Mouse (Mus musculus) naive thymus-derived CD4-positive, alpha-beta T cell, adult 2 months (primary cell): ENCODE results near the gene Zic5.

Experiments
- DNase-seq: peaks from one replicate; pipeline ENCODE4 v3.0.0-alpha.2; 2011; ENCODE audit warnings: low read depth

Zic5 gene

DNA sequence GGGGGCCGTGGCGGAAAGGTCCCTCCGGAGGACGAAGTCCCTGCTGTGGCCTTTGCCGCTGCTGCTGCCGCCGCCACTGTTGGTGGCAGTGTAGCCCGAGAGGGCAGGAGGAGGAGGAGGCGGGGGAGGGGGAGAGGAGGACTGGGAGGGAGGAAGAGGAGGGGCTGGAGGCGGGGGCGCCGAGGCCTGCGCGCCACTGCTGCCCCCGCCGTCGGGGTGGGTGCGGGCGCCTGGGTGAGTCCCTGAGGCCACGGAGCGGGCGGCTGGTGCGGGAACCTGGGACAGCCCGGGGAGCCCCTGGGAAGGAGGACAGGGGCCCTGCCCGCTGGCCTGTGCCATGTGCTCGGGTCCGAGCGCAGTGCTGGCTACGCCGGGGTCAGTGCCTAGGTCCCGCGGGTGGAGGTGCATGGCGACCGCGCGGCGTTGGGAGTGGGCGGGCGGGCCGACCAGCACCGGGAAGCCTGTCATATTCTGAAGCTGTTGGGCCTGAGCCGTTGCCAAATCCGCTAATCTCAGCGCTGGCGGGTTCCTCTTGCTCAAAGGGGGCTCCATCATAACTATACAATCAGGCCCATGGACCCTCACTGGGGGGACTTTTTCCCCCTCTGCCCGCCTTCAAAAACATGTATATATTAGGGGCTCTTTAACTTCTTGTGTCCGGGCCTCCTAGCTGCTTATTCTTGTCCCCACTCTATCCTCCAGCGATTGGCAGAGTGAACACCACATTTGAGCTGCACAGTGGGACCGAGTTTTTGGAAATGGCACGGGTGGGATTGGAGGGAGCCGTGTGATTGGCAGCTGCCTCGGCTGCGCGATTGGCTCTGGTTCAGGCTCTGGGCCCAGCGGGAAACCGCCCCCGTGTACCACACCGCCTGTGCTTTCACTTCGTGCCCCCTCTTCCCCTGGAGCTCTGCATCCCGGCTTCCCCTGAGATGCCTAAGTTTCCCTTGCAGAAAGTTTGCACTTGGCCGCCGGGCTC lies at the start of gene Zic5:
Gene Zic5, minus strand, starts transcription at position 915 of the 979 bp plus-strand sequence.
- DNase-seq: no peak

DNA sequence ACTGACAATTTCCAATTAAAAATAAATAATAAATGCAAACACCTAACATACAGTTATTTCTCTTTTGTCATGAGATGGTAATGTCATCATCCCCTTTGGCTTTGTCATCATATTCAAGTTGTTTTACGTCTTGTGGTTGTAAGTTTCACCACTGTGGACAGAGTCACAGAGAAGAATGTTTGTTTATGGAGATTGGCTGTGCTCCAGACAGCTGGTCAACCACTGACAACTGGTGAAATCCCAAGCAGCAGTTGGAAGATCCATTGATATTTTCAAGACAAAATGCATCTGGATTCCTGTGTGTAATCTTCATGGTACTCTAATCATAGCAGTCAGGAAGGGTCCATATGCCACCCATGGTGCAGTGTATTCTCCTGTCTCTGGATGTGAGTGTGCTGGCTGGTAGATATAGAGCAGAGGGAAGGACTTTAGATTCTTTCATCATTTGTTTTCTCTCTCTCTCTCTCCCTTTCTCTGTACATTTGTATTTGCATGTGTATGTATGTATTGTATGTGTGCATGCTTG lies 48.1 kb upstream of the Zic5 start:
- no peak for DNase-seq

DNA sequence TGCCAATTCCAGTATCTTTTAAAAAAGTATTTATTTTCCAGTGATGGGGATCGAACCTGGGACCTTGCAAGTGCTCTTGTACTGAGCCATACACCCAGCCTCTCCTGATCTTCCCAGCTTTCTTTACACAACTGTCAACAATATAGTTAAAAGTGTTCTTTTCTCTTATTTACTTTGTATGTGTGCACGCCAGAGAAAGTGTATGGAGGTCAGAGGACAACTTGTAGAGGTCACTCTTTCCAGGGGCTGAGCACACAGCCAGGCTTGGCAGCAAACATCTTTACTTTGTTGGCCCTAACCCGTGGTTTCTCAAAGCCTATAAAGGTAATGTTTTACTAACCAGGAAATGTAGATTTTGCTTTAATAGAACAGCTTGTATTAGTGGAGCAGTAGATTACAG lies 46.0 kb upstream of the Zic5 start:
- DNase-seq: no peak

DNA sequence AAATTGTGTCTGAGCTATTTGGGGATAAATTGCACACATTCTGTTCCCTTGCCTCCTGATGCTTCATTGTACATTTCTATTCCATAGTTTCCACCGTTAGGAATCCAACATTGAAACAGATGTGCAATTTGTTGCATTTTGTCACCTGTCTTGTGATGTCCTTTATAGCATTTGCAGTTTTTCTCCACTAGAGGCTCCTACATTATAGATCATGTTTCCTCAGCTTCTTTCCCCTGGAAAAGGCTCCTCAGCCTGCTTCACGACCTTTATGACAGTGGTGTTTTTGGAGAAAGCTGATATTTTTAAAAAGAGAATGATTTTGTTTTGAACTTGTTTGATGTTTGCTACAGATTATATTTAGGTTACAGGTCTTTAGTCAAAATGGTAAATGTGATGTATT lies 43.6 kb upstream of the Zic5 start:
- no peak for DNase-seq

DNA sequence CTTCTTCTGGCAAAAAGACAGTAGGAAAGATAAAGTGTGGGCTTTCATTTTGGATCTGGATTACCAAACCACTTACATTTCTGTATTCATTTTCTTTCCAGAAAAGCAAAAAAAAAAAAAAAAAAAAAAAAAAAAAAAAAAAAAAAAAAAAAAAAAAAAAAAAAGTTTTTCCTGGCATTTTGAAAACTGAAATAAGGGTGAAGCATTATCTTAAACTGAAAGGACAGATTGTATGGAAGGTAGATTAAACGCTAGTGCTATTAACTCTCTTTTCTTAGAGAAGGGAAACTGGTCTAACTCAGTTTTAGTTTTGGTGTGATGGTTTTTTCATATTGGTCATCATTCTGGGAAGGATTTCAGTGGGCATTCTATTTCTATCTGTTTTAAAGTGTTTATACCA lies 26.5 kb upstream of the Zic5 start:
- DNase-seq: no peak

DNA sequence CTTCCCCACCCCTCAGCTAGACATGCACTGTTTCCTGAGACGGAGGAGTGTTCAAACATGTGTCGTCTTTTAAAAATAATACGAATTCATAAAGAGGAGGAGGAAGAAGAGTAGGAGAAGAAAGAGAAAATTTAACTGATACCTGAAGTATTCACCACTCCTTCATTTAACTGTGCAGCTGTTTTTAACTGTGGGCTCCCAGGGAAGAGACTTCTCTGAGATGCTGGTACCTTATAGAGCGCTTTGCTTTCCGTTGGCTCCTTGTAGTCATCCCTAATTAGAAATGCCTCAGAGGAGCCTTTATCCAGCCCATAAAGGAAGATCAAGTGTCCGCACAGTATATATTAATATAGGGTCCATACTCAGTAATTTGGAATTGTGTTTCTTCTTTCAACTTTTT lies 26.0 kb upstream of the Zic5 start:
- DNase-seq: no peak

DNA sequence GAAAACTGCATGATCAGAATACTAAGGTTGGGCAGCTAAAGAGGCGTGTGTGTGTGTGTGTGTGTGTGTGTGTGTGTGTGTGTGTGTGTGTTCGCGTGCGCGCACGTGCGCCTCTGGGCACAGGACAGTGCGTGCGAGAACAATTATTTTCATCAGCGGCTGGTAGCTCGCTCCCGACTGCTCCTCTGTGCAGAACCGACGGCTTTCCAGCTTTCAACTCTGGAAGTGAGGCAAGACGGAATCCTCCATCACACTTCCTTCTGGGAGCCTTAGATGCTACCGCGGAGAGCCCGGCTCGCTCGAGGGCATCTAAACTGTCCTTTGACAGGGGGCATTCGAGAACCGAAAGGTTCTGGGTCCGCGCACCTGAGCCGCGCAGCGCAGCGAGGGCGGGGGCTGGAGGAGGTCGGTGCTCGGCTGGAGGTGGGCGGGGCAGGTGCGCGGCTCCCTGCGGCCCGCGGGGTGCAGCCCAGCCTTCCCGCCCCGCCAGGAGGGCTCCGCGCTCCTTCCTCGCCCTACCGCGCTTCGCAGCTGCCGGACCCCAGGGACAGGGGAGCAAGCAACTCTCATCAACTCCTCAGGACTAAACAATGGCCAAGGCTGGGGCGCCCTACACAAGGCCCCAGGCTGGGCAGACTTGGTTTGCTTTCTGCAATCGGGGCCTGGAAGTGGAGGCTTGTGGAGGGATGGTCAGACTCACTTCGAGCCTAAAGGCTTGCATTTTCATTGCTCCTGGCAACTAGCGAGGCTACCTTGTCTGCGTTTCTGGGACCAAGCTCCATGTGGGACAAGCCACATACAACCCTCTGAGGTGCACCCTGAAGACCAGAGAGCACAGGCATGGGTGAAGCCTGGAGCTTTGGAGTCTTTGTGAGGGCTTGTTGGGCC lies 25.2 kb upstream of the Zic5 start, which contains the start of gene Gm10837:
Gene Gm10837, plus strand, starts transcription at position 146 of the 888 bp plus-strand sequence.
- peak; percentile 17 for DNase-seq

DNA sequence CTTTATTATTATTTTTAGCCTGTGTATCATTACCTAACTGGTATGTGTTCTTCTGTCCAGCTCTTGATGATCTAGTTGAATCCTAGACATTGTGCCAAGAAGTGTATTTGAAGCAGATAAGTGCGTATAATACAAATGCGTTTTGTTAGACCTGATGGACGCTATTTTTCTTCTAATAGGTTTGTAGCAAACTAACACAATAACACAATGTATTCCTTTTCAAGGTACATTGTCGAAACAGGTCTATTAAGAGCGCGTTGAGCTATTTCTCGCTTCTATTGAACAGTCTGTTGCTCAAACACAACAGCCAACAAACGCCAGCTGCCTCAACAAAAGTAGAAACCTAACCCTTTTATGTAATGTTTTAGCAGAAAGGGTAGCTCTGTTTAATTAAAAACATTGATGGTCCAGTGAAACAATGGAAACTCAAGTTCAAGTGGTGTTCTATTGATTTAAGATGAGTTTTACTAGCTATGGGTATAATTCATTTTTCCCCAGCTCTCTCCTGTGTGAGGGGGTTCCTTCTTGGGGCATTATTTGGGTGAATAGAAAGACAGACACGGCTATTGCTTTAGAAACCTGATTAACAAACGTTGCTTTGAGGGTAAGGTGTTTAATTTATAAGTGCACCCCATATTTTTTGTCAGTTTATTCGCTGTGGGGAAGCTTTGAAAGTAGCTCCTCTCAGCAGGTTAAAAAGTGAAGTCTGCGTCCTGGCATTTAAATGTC lies 24.4 kb upstream of the Zic5 start:
- peak; percentile 36 for DNase-seq

DNA sequence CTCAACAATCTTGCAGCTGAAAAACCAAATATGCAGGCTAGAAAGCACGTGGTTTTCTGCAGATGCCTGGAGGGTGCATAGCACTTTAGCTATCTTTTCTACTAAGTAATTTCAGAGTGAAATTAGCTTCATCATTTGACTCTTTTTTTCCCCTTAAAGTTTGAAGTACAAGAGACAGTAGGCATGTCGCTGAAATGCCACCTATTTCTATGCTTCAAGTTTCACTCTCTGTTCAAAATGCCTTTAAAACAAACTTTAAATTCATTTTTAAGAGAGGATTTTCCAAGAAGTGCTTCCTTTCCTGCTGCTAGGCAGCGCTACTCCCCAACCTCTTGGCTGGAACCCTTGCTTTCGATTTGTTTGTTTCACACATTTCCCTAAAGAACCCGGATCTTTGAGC lies 23.6 kb upstream of the Zic5 start:
- peak; percentile 45 for DNase-seq

DNA sequence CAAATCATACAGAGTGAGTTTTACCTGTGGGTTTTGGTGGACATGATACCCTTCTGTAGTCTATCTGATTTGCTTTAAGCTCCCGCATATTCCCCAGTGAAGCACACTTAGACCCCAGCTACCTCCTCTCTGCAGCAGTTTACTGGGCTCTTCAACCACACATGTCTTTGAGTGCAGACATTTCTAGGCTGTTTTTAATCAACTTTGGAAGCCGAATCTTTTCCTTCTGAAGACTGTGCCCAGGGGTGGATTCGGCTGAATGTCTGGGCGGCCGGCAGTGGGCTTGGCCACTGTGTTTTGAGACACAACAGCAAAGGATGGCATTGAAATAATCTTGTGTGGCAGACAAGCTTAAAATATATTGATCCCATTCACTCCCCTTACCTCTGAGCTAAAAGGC lies 21.9 kb upstream of the Zic5 start:
- DNase-seq: peak; percentile 4

DNA sequence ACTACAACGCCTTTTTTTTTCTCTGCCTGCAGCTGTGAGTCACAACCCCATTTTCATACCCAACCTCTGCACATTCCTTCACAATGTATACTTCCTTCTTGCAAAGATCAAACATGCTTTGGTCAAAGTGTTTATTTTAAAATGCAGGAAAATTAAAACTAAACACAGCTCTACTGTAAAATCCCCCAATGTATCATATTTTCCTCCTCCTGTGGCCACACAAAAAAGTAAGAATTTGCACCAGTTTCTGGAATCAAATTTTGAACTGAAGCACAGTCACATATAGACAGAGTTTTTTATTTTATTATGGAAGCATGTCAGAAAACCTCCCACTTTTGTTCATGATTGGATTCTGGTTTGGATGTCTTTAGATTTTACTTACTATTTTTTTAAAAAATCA lies 21.1 kb upstream of the Zic5 start:
- no peak for DNase-seq

DNA sequence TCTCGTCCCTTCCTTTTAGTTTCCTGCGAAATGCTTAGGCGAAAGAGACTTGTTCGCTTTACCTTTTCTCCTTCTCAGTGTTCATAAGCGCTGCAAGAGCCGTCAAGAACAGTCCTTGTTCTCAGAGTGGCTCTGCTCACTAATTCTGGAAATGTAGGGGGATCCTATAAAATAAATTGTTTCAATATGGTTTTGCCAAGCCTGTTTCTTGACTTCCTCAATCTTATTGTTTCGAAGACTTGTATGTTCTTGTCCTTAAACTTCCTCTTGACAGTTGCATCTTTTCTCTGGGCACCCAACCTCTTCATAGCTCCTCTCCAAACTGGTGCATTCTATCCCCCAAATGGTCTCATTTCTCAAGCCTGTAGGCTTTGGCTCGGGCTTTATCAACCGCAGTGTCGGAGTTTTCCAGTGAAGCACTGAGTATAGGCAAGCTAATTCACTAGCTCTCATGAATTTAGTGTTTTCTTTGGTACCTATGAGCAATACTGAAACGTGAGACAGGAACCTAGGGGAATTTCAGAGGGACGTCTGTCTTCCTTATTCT lies 20.2 kb upstream of the Zic5 start:
- no peak for DNase-seq

DNA sequence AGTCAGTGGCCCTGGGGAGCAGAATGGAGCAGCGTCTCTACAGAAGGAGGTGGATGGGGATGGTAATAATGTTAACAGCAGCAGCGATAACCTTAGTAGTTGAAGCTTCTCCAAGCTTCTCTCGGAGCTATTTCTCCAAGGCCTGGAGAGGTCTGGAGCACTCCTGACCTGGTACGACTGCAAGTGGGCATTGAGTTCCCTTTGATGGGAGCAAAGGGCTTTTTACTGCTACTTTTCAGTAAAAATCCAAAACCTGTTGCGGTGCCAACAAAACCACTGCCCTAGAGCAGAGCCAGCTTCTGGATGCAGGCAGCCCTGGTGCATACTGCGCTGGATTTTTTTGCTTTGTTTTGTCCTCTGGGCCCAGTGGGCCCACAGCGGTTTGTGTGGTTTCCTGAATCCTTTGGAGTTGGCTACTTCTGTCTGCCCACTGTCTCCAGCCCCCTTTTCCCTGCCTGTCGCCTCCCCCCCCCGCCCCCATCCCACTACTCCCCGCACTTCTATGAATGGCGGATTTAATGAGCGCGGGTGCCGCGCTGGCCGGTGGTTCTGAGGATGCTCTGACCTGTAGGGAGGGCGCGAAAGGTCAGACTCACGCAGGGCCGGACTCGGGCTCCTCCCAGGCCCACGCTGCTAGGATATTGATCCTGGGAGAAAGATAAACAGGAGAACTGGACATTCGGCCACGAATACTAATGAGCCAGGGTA lies 19.5 kb upstream of the Zic5 start:
- DNase-seq: no peak

DNA sequence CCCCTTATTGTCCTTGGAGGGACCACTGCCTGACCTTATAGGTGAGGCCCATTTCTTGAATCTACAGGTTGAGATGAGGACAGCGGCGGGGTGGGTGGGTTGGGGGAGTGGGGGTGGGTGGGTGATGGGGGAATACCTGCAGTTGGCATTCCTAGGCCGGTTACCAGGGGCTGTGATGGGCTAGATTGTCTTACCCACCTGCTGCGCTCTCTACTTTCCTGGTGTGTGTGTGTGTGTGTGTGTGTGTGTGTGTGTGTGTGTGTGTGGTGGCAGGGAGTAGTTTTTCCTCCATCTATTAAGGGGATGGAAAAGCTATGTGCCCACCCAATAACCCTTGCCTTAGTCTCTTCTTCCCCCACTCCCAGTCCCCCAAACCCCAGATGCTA lies 19.0 kb upstream of the Zic5 start:
- no peak for DNase-seq

DNA sequence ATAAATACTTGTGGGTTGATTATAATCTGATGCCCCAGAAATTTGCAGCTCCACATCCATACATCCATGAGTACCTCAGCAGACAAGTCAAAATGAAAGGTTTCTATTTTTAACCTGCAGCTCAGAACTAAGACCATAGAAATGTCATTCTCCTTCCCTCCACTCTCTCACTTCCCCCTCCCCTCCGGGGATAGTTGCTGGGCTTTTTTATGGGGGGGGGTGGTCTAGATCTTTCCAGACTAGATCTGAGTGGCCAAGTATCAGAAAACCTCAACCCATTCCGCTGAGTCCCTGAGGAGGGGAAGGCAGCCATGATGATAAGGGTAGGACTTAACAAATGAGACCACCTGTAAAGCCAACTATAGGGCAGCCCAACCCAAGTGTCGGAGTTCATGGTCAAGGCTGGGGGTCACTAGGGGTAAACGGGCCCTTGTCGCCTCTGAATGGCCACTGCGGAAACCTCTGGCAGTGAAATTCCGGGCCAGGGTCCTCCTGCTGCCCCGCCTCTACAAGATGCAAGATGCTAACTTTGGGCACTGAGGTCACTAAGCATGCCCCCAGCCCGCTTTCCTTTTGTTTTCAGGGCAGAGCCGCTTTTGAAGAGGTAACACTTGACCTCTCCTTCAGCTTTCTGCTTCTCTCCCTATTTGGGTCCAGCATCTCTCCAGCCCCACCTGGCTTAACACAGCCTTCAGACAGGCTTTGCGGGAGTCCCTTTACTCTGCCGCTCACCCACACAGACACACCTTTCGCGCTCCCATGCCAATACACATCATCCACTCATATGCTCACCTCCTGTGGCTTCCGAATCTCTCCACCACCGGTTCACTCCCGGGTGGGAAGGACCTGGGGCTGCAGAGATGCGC lies 18.3 kb upstream of the Zic5 start:
- DNase-seq: no peak

DNA sequence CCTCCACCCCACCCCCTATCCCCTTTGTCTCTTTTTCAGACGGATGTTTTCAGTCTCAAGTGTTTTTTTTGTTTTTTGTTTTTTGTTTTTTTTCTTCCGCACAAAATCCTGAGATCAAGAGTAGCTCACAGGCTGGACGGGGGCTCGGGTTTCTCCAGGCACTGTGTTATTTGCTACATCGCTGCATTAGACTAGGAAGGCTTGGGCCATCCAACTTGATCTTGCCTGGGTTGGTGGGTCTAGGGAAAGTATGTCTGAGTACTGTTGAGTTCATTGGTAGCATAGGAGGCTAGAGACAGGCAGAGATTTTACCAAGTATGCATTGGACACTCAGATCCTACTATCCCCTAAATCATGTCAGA lies 17.5 kb upstream of the Zic5 start:
- no peak for DNase-seq

DNA sequence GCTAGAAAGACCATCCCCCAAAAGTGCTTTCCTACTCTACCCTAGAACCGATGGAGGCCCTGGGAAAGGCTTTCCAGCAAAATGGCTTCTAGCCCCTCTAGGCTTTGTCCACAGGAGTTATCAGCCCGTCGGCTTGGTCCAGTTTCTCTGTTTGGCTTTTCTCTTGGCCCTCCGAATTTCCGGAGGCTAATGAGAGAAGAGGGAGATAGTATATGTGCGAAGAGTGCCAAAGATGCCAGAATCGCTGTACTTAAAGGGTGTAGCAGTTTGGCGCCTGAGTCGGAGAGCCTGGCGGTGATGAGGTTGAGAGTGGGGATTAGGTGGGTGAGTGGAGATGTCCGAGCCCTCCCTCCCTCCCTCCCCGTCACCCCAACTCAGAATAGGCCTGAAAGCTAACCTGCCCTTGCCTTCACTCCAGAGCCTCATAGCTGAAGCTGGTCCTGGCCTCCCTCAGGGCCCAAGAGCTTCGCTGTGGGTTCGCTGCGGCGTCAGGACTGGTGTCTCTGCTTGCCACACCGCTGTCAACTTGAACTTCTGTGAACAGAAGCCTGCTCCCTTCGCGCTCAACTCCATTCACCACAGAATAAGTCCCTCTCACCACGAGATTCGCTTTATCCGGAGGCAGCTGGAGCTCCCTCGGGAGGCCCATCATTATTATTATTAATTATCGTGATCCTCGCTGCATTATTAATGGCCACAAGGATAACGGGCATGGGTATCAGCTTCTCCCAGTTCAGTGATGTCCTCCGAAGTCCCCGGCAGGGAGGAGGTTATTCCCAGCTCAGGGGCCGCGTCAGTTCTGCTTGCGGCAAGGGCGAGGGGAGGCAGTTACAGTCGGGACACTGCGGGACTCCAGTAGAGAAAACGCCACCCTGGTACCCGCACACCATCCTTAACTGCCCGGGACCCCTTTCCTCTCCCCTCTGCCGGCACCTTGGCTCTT lies 16.9 kb upstream of the Zic5 start:
- DNase-seq: no peak

DNA sequence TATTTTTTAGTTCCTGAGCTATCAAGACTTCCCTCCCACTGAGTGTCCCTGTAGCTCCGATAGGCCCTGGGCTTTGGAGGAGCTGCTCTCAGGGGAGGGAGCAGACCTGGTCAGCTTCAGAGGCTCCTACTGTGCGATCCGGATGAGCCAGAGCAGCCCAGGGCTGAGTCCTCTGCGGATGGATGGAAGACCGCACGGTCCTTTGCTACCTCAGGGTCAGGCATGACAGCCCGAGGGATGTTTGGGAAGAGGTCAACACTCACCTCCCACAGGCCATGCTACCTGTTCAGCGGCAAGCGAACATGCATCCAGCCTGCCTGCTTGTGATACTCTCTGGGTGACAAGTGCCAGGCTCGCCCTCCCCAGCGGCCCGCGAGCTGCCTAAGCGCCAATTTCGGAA lies 15.7 kb upstream of the Zic5 start:
- no peak for DNase-seq

DNA sequence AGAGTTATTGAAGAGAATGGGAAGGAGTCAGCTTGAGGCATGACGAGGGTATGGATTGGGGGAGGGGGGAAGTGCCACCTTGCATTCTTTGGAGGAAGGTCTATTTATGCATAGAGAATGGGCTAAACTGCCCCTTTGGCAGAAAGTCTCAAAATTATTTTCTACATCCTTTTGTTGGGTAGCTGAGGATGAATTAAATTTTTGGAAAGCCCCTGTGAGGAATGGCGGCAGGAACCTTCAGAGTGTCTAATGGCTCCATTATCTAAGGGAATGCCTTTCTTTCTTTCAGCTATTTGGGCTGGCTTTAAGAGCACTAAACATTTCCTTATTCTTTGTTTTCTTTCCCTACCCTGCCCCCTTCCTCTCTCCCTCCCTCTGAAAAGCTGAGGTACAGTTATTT lies 14.9 kb upstream of the Zic5 start:
- no peak for DNase-seq
